Mouse (Mus musculus) MEL (cell line): ENCODE results near the gene E130309D02Rik.

Experiments used
- BHLHE40 ChIP-seq: IDR thresholded peaks from 2 replicates; pipeline ENCODE4 v1.6.1; 2012; ENCODE audit warnings: low read depth, mild to moderate bottlenecking, inconsistent platforms, low read length, improper control_type of control experiment, borderline replicate concordance
- CHD2 ChIP-seq: IDR thresholded peaks from 2 replicates; pipeline ENCODE4 v1.6.1; 2011; ENCODE audit warnings: low read length, improper control_type of control experiment
- CTCF ChIP-seq, 3 experiments: IDR thresholded peaks in 2 of 3; conservative IDR thresholded peaks in 1 of 3; 2 replicates each; pipeline ENCODE4 v1.5.1; 2011 to 2012; ENCODE audit warnings: low read length in 3 of 3, low read depth in 2 of 3, mild to moderate bottlenecking in 2 of 3, improper control_type of control experiment in 1 of 3, inconsistent platforms in 1 of 3, mixed read lengths in 1 of 3, moderate library complexity in 1 of 3; ENCODE audit not compliant: control insufficient read depth in 1 of 3, insufficient read depth in 1 of 3, poor library complexity in 1 of 3, severe bottlenecking in 1 of 3
- EP300 ChIP-seq, 2 experiments: IDR thresholded peaks; 2 replicates each; pipeline ENCODE4 v1.6.1; 2011; ENCODE audit warnings: improper control_type of control experiment in 2 of 2, low read length in 2 of 2, low read depth in 1 of 2, mild to moderate bottlenecking in 1 of 2
- MAZ ChIP-seq: IDR thresholded peaks from 2 replicates; pipeline ENCODE4 v1.6.1; 2012; ENCODE audit warnings: low read depth, mild to moderate bottlenecking, inconsistent platforms, low read length, improper control_type of control experiment
- NELFE ChIP-seq: IDR thresholded peaks from 2 replicates; pipeline ENCODE4 v1.6.1; 2011; ENCODE audit warnings: low read depth, low read length, improper control_type of control experiment
- NRF1 ChIP-seq: IDR thresholded peaks from 2 replicates; pipeline ENCODE4 v1.6.1; 2014; ENCODE audit warnings: low read depth, mild to moderate bottlenecking, inconsistent platforms, low read length, improper control_type of control experiment, moderate library complexity; ENCODE audit not compliant: poor library complexity, insufficient read depth, severe bottlenecking
- POLR2A ChIP-seq, 2 experiments: IDR thresholded peaks; 2 replicates each; pipeline ENCODE4 v1.6.1; 2011 to 2012; ENCODE audit warnings: low read length in 2 of 2, mild to moderate bottlenecking in 2 of 2, control low read depth in 1 of 2, improper control_type of control experiment in 1 of 2, low read depth in 1 of 2, moderate library complexity in 1 of 2; ENCODE audit not compliant: control insufficient read depth in 1 of 2, insufficient read depth in 1 of 2, poor library complexity in 1 of 2
- RAD21 ChIP-seq: IDR thresholded peaks from 2 replicates; pipeline ENCODE4 v1.6.1; 2011; ENCODE audit warnings: mild to moderate bottlenecking, low read depth, low read length, improper control_type of control experiment
- SIN3A ChIP-seq: IDR thresholded peaks from 2 replicates; pipeline ENCODE4 v1.6.1; 2012; ENCODE audit warnings: low read length, improper control_type of control experiment, inconsistent platforms
- ZC3H11A ChIP-seq: IDR thresholded peaks from 2 replicates; pipeline ENCODE4 v1.6.1; 2012; ENCODE audit warnings: low read depth, mild to moderate bottlenecking, inconsistent platforms, low read length, improper control_type of control experiment
- ZKSCAN1 ChIP-seq: IDR thresholded peaks from 2 replicates; pipeline ENCODE4 v1.6.1; 2012; ENCODE audit warnings: low read depth, mild to moderate bottlenecking, inconsistent platforms, low read length, improper control_type of control experiment, moderate library complexity
- ZNF384 ChIP-seq: IDR thresholded peaks from 2 replicates; pipeline ENCODE4 v1.6.1; 2012; ENCODE audit warnings: low read depth, mild to moderate bottlenecking, inconsistent platforms, low read length, improper control_type of control experiment

- TF ChIP-seq NRF1 = no peak
- TF ChIP-seq SIN3A = no peak
- TF ChIP-seq ZNF384 = no peak
- no peak for TF ChIP-seq NELFE
- peak; percentile 61 to 80 (median 67) for TF ChIP-seq CTCF (IDR thresholded peaks at IDR 0.05 in 2 of 3, conservative IDR thresholded peaks at IDR 0.05 in 1 of 3; ENCODE audit: control insufficient read depth in 1 of 3, insufficient read depth in 1 of 3, low read depth in 2 of 3, low read length in 3 of 3, poor library complexity in 1 of 3, severe bottlenecking in 1 of 3)
- TF ChIP-seq BHLHE40 = no peak
- TF ChIP-seq POLR2A (IDR thresholded peaks at IDR 0.05; ENCODE audit: control insufficient read depth in 1 of 2, insufficient read depth in 1 of 2, low read depth in 1 of 2, low read length in 2 of 2, poor library complexity in 1 of 2) = no peak
- no peak for TF ChIP-seq EP300 (IDR thresholded peaks at IDR 0.05; ENCODE audit: low read depth in 1 of 2, low read length in 2 of 2)
- peak; percentile 46 for TF ChIP-seq RAD21
- TF ChIP-seq CHD2 = no peak
- no peak for TF ChIP-seq ZKSCAN1
- TF ChIP-seq MAZ = no peak
- no peak for TF ChIP-seq ZC3H11A
Measured at GRCm38 (mm10) chr5:143360000-143360399, 44.8 kb upstream of the E130309D02Rik start.
